Mouse (Mus musculus) lung, adult 2 months (tissue): Measurements from ENCODE around the gene Gm17304.

Experiments
- CTCF ChIP-seq: fragments of 200-500 bp; IDR thresholded peaks from 2 replicates; pipeline ENCODE4 v1.5.1; 2011; ENCODE audit warnings: mild to moderate bottlenecking, low read length, control low read depth; ENCODE audit not compliant: insufficient read depth
- POLR2A ChIP-seq: fragments of 200-500 bp; IDR thresholded peaks from 2 replicates; pipeline ENCODE4 v1.6.1; 2011; ENCODE audit warnings: low read depth, mild to moderate bottlenecking, control low read depth, low read length, borderline replicate concordance; ENCODE audit errors: extremely low read depth

- no peak for TF ChIP-seq CTCF
- no peak for TF ChIP-seq POLR2A
These were observed at the start of gene Gm17304 for GRCm38 (mm10) chr5:106608798-106609197.
